Mouse (Mus musculus) bone marrow macrophage, adult 2 months (primary cell): ENCODE results near the gene Zeb2.

Experiments used
- CTCF ChIP-seq: IDR thresholded peaks from 2 replicates; pipeline ENCODE4 v1.5.1; 2012; ENCODE audit warnings: low read depth, mild to moderate bottlenecking, low read length, moderate library complexity
- POLR2A ChIP-seq: IDR thresholded peaks from 2 replicates; pipeline ENCODE4 v1.6.1; 2012; ENCODE audit warnings: mild to moderate bottlenecking, low read depth, low read length, borderline replicate concordance

GRCm38 (mm10) chr2:44957329-44957797, 159.8 kb downstream of the Zeb2 start:
- TF ChIP-seq POLR2A = no peak
- TF ChIP-seq CTCF = no peak
